Mouse (Mus musculus) spleen, adult 2 months (tissue): ENCODE results near the gene Cacna1s.

Source experiments
- CTCF ChIP-seq: fragments of 200-500 bp; IDR thresholded peaks from 2 replicates; pipeline ENCODE4 v1.5.1; 2011; ENCODE audit warnings: mild to moderate bottlenecking, inconsistent platforms; ENCODE audit not compliant: insufficient read depth, insufficient read length, insufficient replicate concordance; ENCODE audit errors: extremely low read depth
- POLR2A ChIP-seq: fragments of 200-500 bp; IDR thresholded peaks from 2 replicates; pipeline ENCODE4 v1.6.1; 2011; ENCODE audit warnings: low read depth, low read length, inconsistent platforms

DNA sequence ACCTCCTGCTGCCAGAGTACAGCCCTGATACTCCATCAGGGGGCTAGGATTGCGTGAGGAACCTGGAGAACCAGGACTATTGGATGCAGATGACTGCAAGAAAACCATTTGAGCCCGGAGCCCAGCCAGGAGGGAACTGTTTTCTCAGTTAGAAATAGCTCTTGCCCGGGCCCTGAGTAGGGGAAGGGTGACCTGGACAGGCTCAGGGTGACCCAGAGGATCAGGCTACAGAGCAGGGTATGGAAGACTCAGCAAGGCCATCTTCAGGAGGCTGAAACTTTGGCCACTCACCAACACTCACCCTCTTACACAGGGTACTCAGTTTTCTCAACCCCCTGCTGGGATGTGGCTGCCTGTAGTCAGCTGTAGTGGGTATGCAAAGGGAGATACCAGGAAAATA, 15.0 kb downstream of the Cacna1s start:
- TF ChIP-seq CTCF: no peak
- TF ChIP-seq POLR2A: no peak
